Comparison of ENCODE assay signal across 8 mouse cellular contexts in the genomic region with DNA sequence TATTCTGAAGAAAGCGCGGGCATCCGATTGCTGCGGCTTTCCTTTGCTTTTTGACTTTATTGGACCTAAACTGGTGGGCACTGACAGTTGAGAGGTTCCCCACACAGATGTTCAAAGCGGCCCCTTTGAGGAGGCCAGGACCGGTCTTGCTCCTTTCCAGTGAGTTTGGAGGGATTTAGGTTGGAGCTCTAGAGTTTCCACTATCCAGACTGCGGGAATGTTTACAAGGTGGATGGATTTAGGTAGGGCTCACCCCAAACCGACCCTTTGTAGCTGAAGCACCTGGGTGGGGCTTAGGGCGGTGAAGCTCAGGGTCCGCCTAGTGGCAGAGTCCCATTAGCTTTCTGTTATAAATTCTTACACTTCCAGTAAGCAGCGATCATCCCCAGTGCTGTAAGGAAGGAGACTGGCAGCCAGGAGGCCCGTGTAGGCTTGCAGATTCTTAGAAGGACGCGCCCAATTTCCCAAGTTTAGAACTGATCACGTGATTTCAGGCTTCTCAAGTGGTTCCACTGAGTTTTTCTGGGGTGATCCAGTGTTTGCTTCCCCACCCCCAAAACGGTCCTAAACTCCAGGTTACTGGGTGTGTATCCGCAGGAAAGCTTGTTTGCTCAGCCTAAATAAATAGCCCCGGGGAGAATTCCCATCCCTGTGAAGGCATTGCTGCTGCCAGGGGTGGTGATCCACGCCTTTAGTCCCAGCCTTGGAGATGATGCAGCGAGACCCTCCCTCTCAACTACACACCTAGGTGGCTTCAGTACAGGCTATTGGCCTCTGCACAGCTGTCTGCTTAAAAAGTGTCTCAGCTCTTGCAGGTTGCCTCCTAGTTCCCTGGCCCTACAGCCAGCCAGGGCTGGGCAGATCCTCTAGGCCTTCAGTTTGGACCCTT. TPM values are rescaled to one million over a fixed set of nuclear protein-coding genes. Genes with fewer than 3 reads are reported as not detected.
DNase-seq lines count a peak whose midpoint lies in the region; ATAC-seq lines count a peak whose summit lies in the region.

No protein-coding gene starts in this region.

- peaks cover 31% of the 10 kb centered on the region for H3K36me3 ChIP-seq in forebrain, embryonic 14.5 days (ENCODE audit: control insufficient read depth, insufficient read depth, low read length)
- H3K36me3 ChIP-seq in intestine, embryonic 14.5 days (ENCODE audit: control insufficient read depth, insufficient read depth, low read length), result peaks cover 21% of the 10 kb centered on the region
- peaks cover 29% of the 10 kb centered on the region for H3K36me3 ChIP-seq in liver, embryonic 16.5 days (ENCODE audit: control insufficient read depth, insufficient read depth)
- peaks cover 7% of the 10 kb centered on the region for H3K36me3 ChIP-seq in neural tube, embryonic 11.5 days (ENCODE audit: control insufficient read depth, insufficient read depth, low read length)

- H3K9ac ChIP-seq in forebrain, embryonic 14.5 days (ENCODE audit: low read length), result peak overlapping the region; percentile 92
- peak overlapping the region; percentile 79 for H3K9ac ChIP-seq in intestine, embryonic 14.5 days (ENCODE audit: low read length)
- H3K9ac ChIP-seq in liver, embryonic 16.5 days (ENCODE audit: low read depth, low read length), result peak overlapping the region; percentile 96
- H3K9ac ChIP-seq in neural tube, embryonic 11.5 days (ENCODE audit: low read length), result peak overlapping the region; percentile 83

- peak overlapping the region; percentile 72; the same call in 1 of the 2 replicates for H3K27ac ChIP-seq in forebrain, embryonic 14.5 days (ENCODE audit: low read depth, low read length)
- peak overlapping the region; percentile 62; the same call in 1 of the 2 replicates for H3K27ac ChIP-seq in intestine, embryonic 14.5 days (ENCODE audit: low read depth)
- peak overlapping the region; percentile 64 for H3K27ac ChIP-seq in liver, embryonic 16.5 days (ENCODE audit: low read length)
- H3K27ac ChIP-seq in neural tube, embryonic 11.5 days (ENCODE audit: low read depth, low read length), result 0 out of 2 replicates have a peak overlapping the region, but pooled peaks have one; percentile 20

- H3K4me3 ChIP-seq in forebrain, embryonic 14.5 days (ENCODE audit: low read depth, low read length), result peak overlapping the region; percentile 85
- peak overlapping the region; percentile 94 for H3K4me3 ChIP-seq in intestine, embryonic 14.5 days (ENCODE audit: low read depth, low read length)
- H3K4me3 ChIP-seq in liver, embryonic 16.5 days (ENCODE audit: low read depth, low read length), result peak overlapping the region; percentile 90
- peak overlapping the region; percentile 91 for H3K4me3 ChIP-seq in neural tube, embryonic 11.5 days (ENCODE audit: low read depth, low read length)

- ATAC-seq in CD4-positive, CD25-positive, alpha-beta regulatory T cell, adult 4 months, result peak; percentile 40
- no peak for ATAC-seq in forebrain, embryonic 14.5 days
- ATAC-seq in intestine, embryonic 14.5 days (replicated peaks; ENCODE audit: low FRiP score, low TSS enrichment, low read depth), result peak; percentile 56
- ATAC-seq in liver, embryonic 16.5 days (ENCODE audit: low read depth), result peak; percentile 12; the same call in 1 of the 2 replicates
- no peak for ATAC-seq in neural tube, embryonic 11.5 days (ENCODE audit: insufficient read depth, low FRiP score, low TSS enrichment)
- no peak for ATAC-seq in frontal cortex, adult (ENCODE audit: low TSS enrichment)

- DNase-seq in ZHBTc4 (ENCODE audit: low read depth, low spot score), result peak; percentile 91
- DNase-seq in forebrain, embryonic 14.5 days (ENCODE audit: low spot score), result peak; percentile 51
- peak; percentile 72 for DNase-seq in intestine, embryonic 14.5 days (ENCODE audit: low spot score)
- peak; percentile 48 for DNase-seq in neural tube, embryonic 11.5 days (ENCODE audit: low spot score)
- DNase-seq in right cerebral cortex, postnatal 36 days (ENCODE audit: low spot score in 2 of 2), result no peak

- H3K27me3 ChIP-seq in forebrain, embryonic 14.5 days (replicated peaks; ENCODE audit: control insufficient read depth, insufficient read depth, low read length), result no peaks in the 10 kb centered on the region
- no peaks in the 10 kb centered on the region for H3K27me3 ChIP-seq in intestine, embryonic 14.5 days (replicated peaks; ENCODE audit: control insufficient read depth, insufficient read depth, low read length)
- no peaks in the 10 kb centered on the region for H3K27me3 ChIP-seq in liver, embryonic 16.5 days (ENCODE audit: control insufficient read depth, insufficient read depth, low read depth, low read length)
- H3K27me3 ChIP-seq in neural tube, embryonic 11.5 days (ENCODE audit: control insufficient read depth, insufficient read depth, low read length), result no peaks in the 10 kb centered on the region

- no peaks in the 10 kb centered on the region for H3K9me3 ChIP-seq in forebrain, embryonic 14.5 days (replicated peaks; ENCODE audit: control insufficient read depth, low read length)
- H3K9me3 ChIP-seq in intestine, embryonic 14.5 days (ENCODE audit: control insufficient read depth, low read length), result no peaks in the 10 kb centered on the region
- no peaks in the 10 kb centered on the region for H3K9me3 ChIP-seq in liver, embryonic 16.5 days (replicated peaks; ENCODE audit: control insufficient read depth, low read length)
- no peaks in the 10 kb centered on the region for H3K9me3 ChIP-seq in neural tube, embryonic 11.5 days (ENCODE audit: control insufficient read depth, low read length)

- H3K4me2 ChIP-seq in forebrain, embryonic 14.5 days (ENCODE audit: low read length), result peak overlapping the region; percentile 91
- H3K4me2 ChIP-seq in intestine, embryonic 14.5 days (ENCODE audit: low read length), result peak overlapping the region; percentile 88
- peak overlapping the region; percentile 70 for H3K4me2 ChIP-seq in liver, embryonic 16.5 days (ENCODE audit: low read depth, low read length)
- peak overlapping the region; percentile 83 for H3K4me2 ChIP-seq in neural tube, embryonic 11.5 days (ENCODE audit: low read depth)

- WGBS in forebrain, embryonic 14.5 days, result 18% methylated on average over 20 of the region's 20 CpGs
- 11% methylated on average over 20 of the region's 20 CpGs for WGBS in intestine, embryonic 14.5 days
- 15% methylated on average over 20 of the region's 20 CpGs for WGBS in liver, embryonic 16.5 days (ENCODE audit: insufficient replicate concordance)
- 14% methylated on average over 20 of the region's 20 CpGs for WGBS in neural tube, embryonic 11.5 days

- peaks cover 19% of the 10 kb centered on the region for H3K4me1 ChIP-seq in forebrain, embryonic 14.5 days (ENCODE audit: control insufficient read depth, insufficient read depth, low read length)
- peaks cover 19% of the 10 kb centered on the region for H3K4me1 ChIP-seq in intestine, embryonic 14.5 days (replicated peaks; ENCODE audit: control insufficient read depth, insufficient read depth, low read length)
- H3K4me1 ChIP-seq in liver, embryonic 16.5 days (ENCODE audit: control insufficient read depth, low read depth, low read length), result peaks cover 52% of the 10 kb centered on the region
- peaks cover 15% of the 10 kb centered on the region for H3K4me1 ChIP-seq in neural tube, embryonic 11.5 days (ENCODE audit: control insufficient read depth, insufficient read depth, low read length)

RNA-seq across cellular contexts. Expression of a gene that starts 1.3 kb away (rescaled TPM):
- 100 to 1,000 TPM; 505 to 519 TPM for polyA plus RNA-seq in CD4-positive, CD25-positive, alpha-beta regulatory T cell, adult 4 months (2017; shearing (Covaris generic))
- polyA plus RNA-seq in forebrain, embryonic 14.5 days (2014; fragmentation: Nextera tagmentation; extraction: Ambion mirVana), result 435 and 464 TPM in 2 replicates
- polyA plus RNA-seq in intestine, embryonic 14.5 days (2014; fragmentation: Nextera tagmentation; extraction: Ambion mirVana), result 226 and 231 TPM in 2 replicates
- polyA plus RNA-seq in liver, embryonic 16.5 days (2015; fragmentation: Nextera tagmentation; extraction: Ambion mirVana), result 149 and 152 TPM in 2 replicates
- 304 and 313 TPM in 2 replicates for polyA plus RNA-seq in neural tube, embryonic 11.5 days (2014; fragmentation: Nextera tagmentation; extraction: Ambion mirVana)

RNA-seq across cellular contexts. Expression of a gene that starts 12.8 kb away (rescaled TPM):
- polyA plus RNA-seq in CD4-positive, CD25-positive, alpha-beta regulatory T cell, adult 4 months (2017; shearing (Covaris generic)), result 1 to 10 TPM; 2.6 to 2.8 TPM
- 17.5 and 26.3 TPM in 2 replicates for polyA plus RNA-seq in forebrain, embryonic 14.5 days (2014; fragmentation: Nextera tagmentation; extraction: Ambion mirVana)
- 14.5 and 14.9 TPM in 2 replicates for polyA plus RNA-seq in intestine, embryonic 14.5 days (2014; fragmentation: Nextera tagmentation; extraction: Ambion mirVana)
- 9.0 and 9.2 TPM in 2 replicates for polyA plus RNA-seq in liver, embryonic 16.5 days (2015; fragmentation: Nextera tagmentation; extraction: Ambion mirVana)
- 17.5 and 20.0 TPM in 2 replicates for polyA plus RNA-seq in neural tube, embryonic 11.5 days (2014; fragmentation: Nextera tagmentation; extraction: Ambion mirVana)

RNA-seq across cellular contexts. Expression of a gene that starts 47.3 kb away (rescaled TPM):
- polyA plus RNA-seq in CD4-positive, CD25-positive, alpha-beta regulatory T cell, adult 4 months (2017; shearing (Covaris generic)), result not detected
- not detected in 2 replicates for polyA plus RNA-seq in forebrain, embryonic 14.5 days (2014; fragmentation: Nextera tagmentation; extraction: Ambion mirVana)
- not detected in 2 replicates for polyA plus RNA-seq in intestine, embryonic 14.5 days (2014; fragmentation: Nextera tagmentation; extraction: Ambion mirVana)
- not detected in 2 replicates for polyA plus RNA-seq in liver, embryonic 16.5 days (2015; fragmentation: Nextera tagmentation; extraction: Ambion mirVana)
- polyA plus RNA-seq in neural tube, embryonic 11.5 days (2014; fragmentation: Nextera tagmentation; extraction: Ambion mirVana), result not detected in 2 replicates

Comparison
In these comparisons a context has a peak if more than half of its experiments do, and no peak if none do; other contexts are left out.
1. ATAC-seq: peak in CD4-positive, CD25-positive, alpha-beta regulatory T cell, adult 4 months (single experiment), intestine, embryonic 14.5 days (single experiment) and liver, embryonic 16.5 days (single experiment); none in forebrain, embryonic 14.5 days (single experiment), neural tube, embryonic 11.5 days (single experiment) and frontal cortex, adult (single experiment).
2. DNase-seq: peak in ZHBTc4 (single experiment), forebrain, embryonic 14.5 days (single experiment), intestine, embryonic 14.5 days (single experiment) and neural tube, embryonic 11.5 days (single experiment); none in right cerebral cortex, postnatal 36 days (0 of 2).
3. H3K27ac ChIP-seq: peak in every context shown above with its lines; median percentile 72 in forebrain, embryonic 14.5 days; 64 in liver, embryonic 16.5 days; 62 in intestine, embryonic 14.5 days; 20 in neural tube, embryonic 11.5 days.
4. Peak in every context shown above with its lines, with median percentiles within 50 percentile points of each other: H3K4me2 ChIP-seq, H3K4me3 ChIP-seq and H3K9ac ChIP-seq.